Mouse (Mus musculus) heart, embryonic 11.5 days (tissue): ENCODE data around the gene Kpna3. TPM values are rescaled to one million over a fixed set of nuclear protein-coding genes. Genes with fewer than 3 reads are reported as not detected.

Source experiments
- ATAC-seq: fragments of 200-750 bp; cut with Nextera tagmentation; replicated peaks from 2 replicates; pipeline ENCODE4 v1.8.0; 2017; ENCODE audit warnings: moderate library complexity; ENCODE audit not compliant: insufficient number of reproducible peaks, low FRiP score, low TSS enrichment
- H3K27ac ChIP-seq: fragments of 300-500 bp; sonication (generic); 2 replicates; pipeline ENCODE4 v1.5.1; 2014; ENCODE audit warnings: mild to moderate bottlenecking, low read depth, low read length
- H3K27me3 ChIP-seq: fragments of 300-500 bp; sonication (generic); 2 replicates; pipeline ENCODE4 v1.6.1; 2014; ENCODE audit warnings: mild to moderate bottlenecking, low read length, mixed read lengths; ENCODE audit not compliant: control insufficient read depth, insufficient read depth
- H3K36me3 ChIP-seq: fragments of 300-500 bp; sonication (generic); 2 replicates; pipeline ENCODE4 v1.6.1; 2014; ENCODE audit warnings: mild to moderate bottlenecking, low read length, moderate library complexity, mixed read lengths; ENCODE audit not compliant: control insufficient read depth, insufficient read depth
- H3K4me1 ChIP-seq: fragments of 300-500 bp; sonication (generic); 2 replicates; pipeline ENCODE4 v1.6.1; 2014; ENCODE audit warnings: low read length; ENCODE audit not compliant: control insufficient read depth, insufficient read depth
- H3K4me2 ChIP-seq: fragments of 300-500 bp; sonication (generic); 2 replicates; pipeline ENCODE4 v1.6.1; 2014; ENCODE audit warnings: mild to moderate bottlenecking, moderate library complexity
- H3K4me3 ChIP-seq: fragments of 300-500 bp; sonication (generic); 2 replicates; pipeline ENCODE4 v1.5.1; 2014; ENCODE audit warnings: low read depth, low read length
- H3K9ac ChIP-seq: fragments of 300-500 bp; sonication (generic); 2 replicates; pipeline ENCODE4 v1.6.1; 2014; ENCODE audit warnings: mild to moderate bottlenecking, low read depth, low read length, moderate library complexity
- H3K9me3 ChIP-seq: fragments of 300-500 bp; sonication (generic); replicated peaks from 2 replicates; pipeline ENCODE4 v1.6.1; 2016; ENCODE audit warnings: low read length; ENCODE audit not compliant: control insufficient read depth
- WGBS: fragments of 180-500 bp; shearing (Covaris S2); extraction: QIAGEN DNeasy Blood & Tissue Kit; methylation state at CpG from one replicate; pipeline ENCODE4 v1.1.7; 2014; ENCODE audit not compliant: insufficient replicate concordance; 5-methylcytosine and 5-hydroxymethylcytosine counted together
- polyA plus RNA-seq: library from polyadenylated mRNA; unstranded; fragments of >200 nt; fragmentation: Nextera tagmentation; extraction: Ambion mirVana; gene quantifications from 2 replicates; pipeline ENCODE4 v1.2.1, GENCODE M21; 2014

Kpna3 gene
- polyA plus RNA-seq, 1 experiment from 2014 or later: 43.7 TPM

- no peaks in the 10 kb centered on the region for H3K27me3 ChIP-seq
- no peaks in the 10 kb centered on the region for H3K36me3 ChIP-seq
- no peak for ATAC-seq
- H3K4me2 ChIP-seq: no peak overlapping the region
- no peaks in the 10 kb centered on the region for H3K4me1 ChIP-seq
- H3K9me3 ChIP-seq: no peaks in the 10 kb centered on the region
- H3K4me3 ChIP-seq: no peak overlapping the region
- H3K27ac ChIP-seq: no peak overlapping the region
- no peak overlapping the region for H3K9ac ChIP-seq
- 86% methylated on average over 5 of the region's 5 CpGs for WGBS
These were observed 25.5 kb downstream of the Kpna3 start for GRCm38 (mm10) chr14:61414199-61414598.

- no peak overlapping the region for H3K4me3 ChIP-seq
- no peaks in the 10 kb centered on the region for H3K4me1 ChIP-seq
- no peaks in the 10 kb centered on the region for H3K36me3 ChIP-seq
- no peak overlapping the region for H3K9ac ChIP-seq
- WGBS: 80% methylated on average over 3 of the region's 3 CpGs
- no peak overlapping the region for H3K4me2 ChIP-seq
- ATAC-seq: no peak
- no peak overlapping the region for H3K27ac ChIP-seq
- no peaks in the 10 kb centered on the region for H3K27me3 ChIP-seq
- no peaks in the 10 kb centered on the region for H3K9me3 ChIP-seq
These were observed 26.0 kb downstream of the Kpna3 start for GRCm38 (mm10) chr14:61413686-61414085.

- no peak overlapping the region for H3K4me3 ChIP-seq
- no peaks in the 10 kb centered on the region for H3K4me1 ChIP-seq
- H3K36me3 ChIP-seq: no peaks in the 10 kb centered on the region
- H3K4me2 ChIP-seq: no peak overlapping the region
- H3K27ac ChIP-seq: no peak overlapping the region
- 70% methylated on average over 2 of the region's 2 CpGs for WGBS
- no peak for ATAC-seq
- no peaks in the 10 kb centered on the region for H3K27me3 ChIP-seq
- no peak overlapping the region for H3K9ac ChIP-seq
- no peaks in the 10 kb centered on the region for H3K9me3 ChIP-seq
These were observed 29.7 kb downstream of the Kpna3 start for GRCm38 (mm10) chr14:61410020-61410419.

GRCm38 (mm10) chr14:61407055-61407454, 32.6 kb downstream of the Kpna3 start:
- Histone ChIP-seq H3K36me3 (0 out of 2 replicates have a peak, but pooled peaks cover 2% of the 10 kb centered on the region), H3K27ac (no peak overlapping the region), H3K27me3 (no peaks in the 10 kb centered on the region), H3K4me1 (no peaks in the 10 kb centered on the region), H3K4me2 (no peak overlapping the region), H3K4me3 (no peak overlapping the region), H3K9ac (no peak overlapping the region), H3K9me3 (no peaks in the 10 kb centered on the region)
- WGBS: 94% methylated on average over 3 of the region's 3 CpGs
- ATAC-seq: no peak

GRCm38 (mm10) chr14:61405761-61406160, 33.9 kb downstream of the Kpna3 start:
- Histone ChIP-seq H3K27ac (no peak overlapping the region), H3K4me1 (no peaks in the 10 kb centered on the region), H3K36me3 (0 out of 2 replicates have a peak, but pooled peaks cover 2% of the 10 kb centered on the region), H3K27me3 (no peaks in the 10 kb centered on the region), H3K4me3 (no peak overlapping the region), H3K4me2 (no peak overlapping the region), H3K9me3 (no peaks in the 10 kb centered on the region), H3K9ac (no peak overlapping the region)
- ATAC-seq: no peak

GRCm38 (mm10) chr14:61404941-61405340, 34.7 kb downstream of the Kpna3 start:
- no peak overlapping the region for H3K4me3 ChIP-seq
- H3K27me3 ChIP-seq: no peaks in the 10 kb centered on the region
- 0 out of 2 replicates have a peak, but pooled peaks cover 2% of the 10 kb centered on the region for H3K36me3 ChIP-seq
- H3K27ac ChIP-seq: no peak overlapping the region
- WGBS: 90% methylated on average over 3 of the region's 3 CpGs
- no peaks in the 10 kb centered on the region for H3K4me1 ChIP-seq
- no peak overlapping the region for H3K4me2 ChIP-seq
- no peaks in the 10 kb centered on the region for H3K9me3 ChIP-seq
- H3K9ac ChIP-seq: no peak overlapping the region
- no peak for ATAC-seq

GRCm38 (mm10) chr14:61394745-61395144, 44.9 kb downstream of the Kpna3 start:
- Histone ChIP-seq H3K27me3 (no peaks in the 10 kb centered on the region), H3K4me3 (no peak overlapping the region), H3K9ac (no peak overlapping the region), H3K27ac (no peak overlapping the region), H3K9me3 (no peaks in the 10 kb centered on the region), H3K36me3 (no peaks in the 10 kb centered on the region; the same call in 1 of the 2 replicates), H3K4me2 (no peak overlapping the region), H3K4me1 (no peaks in the 10 kb centered on the region)
- WGBS: 89% methylated on average over 6 of the region's 6 CpGs
- no peak for ATAC-seq

- no peak overlapping the region for H3K4me3 ChIP-seq
- H3K4me2 ChIP-seq: no peak overlapping the region
- ATAC-seq: no peak
- H3K4me1 ChIP-seq: no peaks in the 10 kb centered on the region
- H3K36me3 ChIP-seq: peaks cover 2% of the 10 kb centered on the region; the same call in 1 of the 2 replicates
- no peaks in the 10 kb centered on the region for H3K9me3 ChIP-seq
- WGBS: 69% methylated on average over 3 of the region's 3 CpGs
- H3K27me3 ChIP-seq: no peaks in the 10 kb centered on the region
- H3K27ac ChIP-seq: no peak overlapping the region
- no peak overlapping the region for H3K9ac ChIP-seq
These were observed 49.1 kb downstream of the Kpna3 start for GRCm38 (mm10) chr14:61390586-61390985.

GRCm38 (mm10) chr14:61367290-61367689, 72.4 kb downstream of the Kpna3 start:
- Histone ChIP-seq H3K9me3 (no peaks in the 10 kb centered on the region), H3K4me3 (no peak overlapping the region), H3K4me2 (no peak overlapping the region), H3K27me3 (no peaks in the 10 kb centered on the region), H3K9ac (no peak overlapping the region), H3K4me1 (no peaks in the 10 kb centered on the region), H3K36me3 (peaks cover 2% of the 10 kb centered on the region; the same call in 1 of the 2 replicates), H3K27ac (no peak overlapping the region)
- no peak for ATAC-seq
- WGBS: 93% methylated on average over 2 of the region's 2 CpGs
